Mouse (Mus musculus): ENCODE measurements around the gene Snurf.

Gene Snurf

DNA sequence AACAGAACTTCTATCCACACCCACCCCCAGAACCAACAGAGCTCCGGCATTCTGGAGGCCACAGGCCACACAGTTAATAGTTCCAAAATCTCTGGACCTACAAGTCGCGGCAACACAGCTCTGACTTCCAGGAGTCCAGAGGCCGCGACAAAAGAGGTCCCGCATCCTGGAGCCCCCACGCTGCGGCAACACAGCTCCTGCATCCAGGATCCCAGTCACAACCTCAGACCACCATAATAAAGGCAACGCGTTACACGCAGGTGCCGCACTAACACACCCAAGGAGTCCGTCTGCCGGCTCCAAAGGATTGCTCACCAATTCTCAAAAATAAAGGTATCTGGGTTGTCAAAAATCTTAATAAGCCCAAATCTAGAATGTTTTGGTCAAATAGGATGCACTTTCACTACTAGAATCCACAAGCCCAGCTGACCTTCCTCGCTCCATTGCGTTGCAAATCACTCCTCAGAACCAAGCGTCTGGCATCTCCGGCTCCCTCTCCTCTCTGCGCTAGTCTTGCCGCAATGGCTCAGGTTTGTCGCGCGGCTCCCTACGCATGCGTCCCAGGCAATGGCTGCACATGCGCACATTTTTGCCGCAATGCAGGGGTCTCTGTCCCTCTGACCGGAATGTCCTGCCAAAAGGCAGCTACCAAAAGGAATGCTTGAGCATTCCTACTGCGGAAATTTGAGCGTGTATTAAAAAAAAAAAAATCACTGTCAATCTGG lies at the start of gene Snurf, which contains the start of gene Gm38393:
Gene Snurf, minus strand, starts transcription at position 444 of the 725 bp plus-strand sequence.
Gene Gm38393, minus strand, starts transcription at position 459 of the 725 bp plus-strand sequence.
- no peak for DNase-seq (ENCODE audit: extremely low read depth, low read depth)

DNA sequence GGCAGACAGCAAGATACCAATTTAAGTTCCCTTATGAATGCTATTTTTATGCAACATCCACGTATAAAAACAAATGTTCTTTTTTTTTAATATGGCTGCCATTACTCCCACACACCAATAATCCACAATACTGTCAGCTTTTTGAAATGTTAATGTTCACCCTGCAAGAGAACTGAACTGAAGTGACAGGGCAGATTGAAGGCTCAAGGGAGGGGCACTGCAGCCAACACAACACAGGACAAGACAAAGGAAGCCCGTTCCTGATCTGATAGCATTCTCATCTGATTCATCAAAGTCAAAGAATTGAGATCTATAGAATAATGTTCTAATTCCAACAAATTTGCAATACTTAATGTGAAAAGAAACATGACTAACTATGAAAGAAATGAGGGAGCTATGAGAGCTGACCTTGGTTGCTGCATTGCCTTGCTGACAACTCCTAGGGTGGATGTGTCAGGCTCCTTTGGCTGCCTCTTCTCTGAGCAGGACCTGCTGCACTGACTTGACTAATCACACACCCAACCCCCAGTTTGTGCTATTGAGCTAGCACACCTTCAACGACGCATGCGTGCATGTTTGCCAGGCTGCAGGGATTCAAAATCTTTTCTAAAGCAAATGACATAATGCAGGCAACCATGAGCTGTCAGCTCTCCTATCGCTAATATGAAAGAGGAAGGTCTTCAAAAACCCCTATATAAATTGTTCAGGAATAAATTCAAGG lies 42.8 kb upstream of the Snurf start:
- DNase-seq (ENCODE audit: extremely low read depth, low read depth): no peak

DNA sequence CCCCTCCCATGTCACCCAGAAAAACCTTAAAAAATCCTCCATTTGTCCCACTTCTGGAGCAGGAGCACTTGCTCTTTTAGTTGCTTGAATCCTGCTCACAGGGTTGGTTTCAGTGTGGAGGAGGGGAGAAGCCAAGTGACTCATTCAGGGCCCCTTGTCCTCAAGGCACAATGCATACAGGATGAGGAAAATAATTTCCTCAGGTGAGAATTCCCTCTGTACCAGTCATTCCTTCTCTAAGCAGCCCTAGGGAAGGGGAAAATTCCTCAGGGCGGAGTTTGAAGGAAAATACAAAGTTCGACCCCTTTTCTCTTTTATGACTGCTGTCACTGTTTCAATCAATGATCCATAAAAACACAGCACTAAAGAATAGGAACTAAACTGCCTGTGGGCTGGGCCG lies 8.3 kb upstream of the Snurf start:
- DNase-seq (ENCODE audit: extremely low read depth, low read depth): no peak

DNA sequence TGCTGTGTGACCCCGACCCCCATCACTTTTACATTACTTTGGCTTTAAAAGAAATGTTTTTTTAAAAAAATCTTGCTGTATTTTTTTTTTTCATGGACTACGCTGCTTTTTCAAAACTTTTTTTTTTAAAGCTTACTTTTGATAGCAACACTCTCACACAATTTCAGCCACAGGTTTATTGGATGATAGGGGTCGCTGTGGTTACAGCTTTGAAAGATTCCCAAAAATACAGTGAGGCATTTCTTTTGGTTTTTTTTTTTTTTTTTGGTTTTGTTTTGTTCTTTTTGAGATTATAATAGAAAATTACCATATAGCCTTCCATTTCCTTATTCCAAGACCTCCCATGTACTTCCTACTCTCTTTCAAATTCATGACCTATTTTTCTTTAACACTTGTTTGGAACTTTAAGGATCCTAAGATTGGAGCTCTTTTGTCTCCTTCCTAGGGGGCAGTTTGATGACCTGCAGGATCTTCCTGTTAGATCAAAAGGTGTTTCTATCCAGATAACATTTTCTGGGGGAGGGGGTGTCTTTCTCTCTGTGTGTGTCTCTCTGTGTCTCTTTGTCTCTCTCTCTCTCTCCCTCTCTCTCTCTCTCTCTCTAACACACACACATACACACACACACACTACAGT lies 3.0 kb upstream of the Snurf start:
- DNase-seq (ENCODE audit: extremely low read depth, low read depth): no peak

DNA sequence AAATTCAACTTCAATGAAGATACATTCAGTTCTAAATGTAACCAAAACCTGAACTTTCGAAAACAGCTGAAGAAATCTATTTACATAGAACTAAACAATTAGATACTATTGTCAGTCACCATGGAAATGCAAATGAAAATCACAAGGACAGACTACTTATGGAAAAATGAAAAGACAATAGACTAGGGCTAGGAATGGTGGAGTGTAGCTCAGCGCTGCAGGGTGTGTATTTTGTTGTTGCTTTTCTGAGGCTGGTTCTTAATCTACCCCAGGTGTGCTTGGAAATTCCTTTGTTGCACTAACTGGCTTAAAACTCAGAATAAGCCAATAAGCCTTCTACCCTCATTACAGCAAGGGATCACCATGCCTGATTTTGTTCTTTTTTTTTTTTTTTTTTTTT lies 1.4 kb upstream of the Snurf start:
- no peak for DNase-seq (ENCODE audit: extremely low read depth, low read depth)

DNA sequence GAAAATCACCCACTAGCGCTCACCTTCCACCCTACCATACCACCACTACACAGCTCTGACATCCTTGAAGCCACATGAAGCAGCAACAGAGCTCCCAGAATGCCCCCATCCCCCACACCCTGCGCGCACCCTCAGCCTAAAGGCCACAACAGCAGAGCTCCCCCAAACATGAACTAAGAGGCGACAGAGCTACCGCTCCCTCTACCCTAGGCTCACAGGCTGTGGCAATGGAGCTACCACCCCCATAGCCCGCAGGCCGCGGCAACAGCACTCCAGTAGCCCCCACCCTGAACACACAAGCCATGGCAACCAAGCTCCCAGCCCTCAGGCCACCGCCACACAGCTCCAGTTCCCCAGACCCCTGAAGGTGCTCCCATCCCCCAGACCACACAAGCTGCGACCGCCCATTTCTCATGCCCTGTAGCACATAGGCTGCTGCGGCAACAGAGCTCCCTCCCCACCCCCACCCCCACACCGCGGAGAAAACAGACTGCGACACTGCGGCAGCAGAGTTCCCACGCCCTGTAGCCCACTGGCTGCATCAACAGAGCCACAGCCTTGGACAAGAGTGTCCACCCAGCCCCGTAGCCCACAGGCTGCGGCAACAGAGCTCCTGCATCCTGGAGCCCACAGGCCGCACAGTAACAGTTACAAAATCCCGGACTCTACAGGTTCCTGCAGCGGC lies 786 bp downstream of the Snurf start:
- DNase-seq (ENCODE audit: extremely low read depth, low read depth): no peak

DNA sequence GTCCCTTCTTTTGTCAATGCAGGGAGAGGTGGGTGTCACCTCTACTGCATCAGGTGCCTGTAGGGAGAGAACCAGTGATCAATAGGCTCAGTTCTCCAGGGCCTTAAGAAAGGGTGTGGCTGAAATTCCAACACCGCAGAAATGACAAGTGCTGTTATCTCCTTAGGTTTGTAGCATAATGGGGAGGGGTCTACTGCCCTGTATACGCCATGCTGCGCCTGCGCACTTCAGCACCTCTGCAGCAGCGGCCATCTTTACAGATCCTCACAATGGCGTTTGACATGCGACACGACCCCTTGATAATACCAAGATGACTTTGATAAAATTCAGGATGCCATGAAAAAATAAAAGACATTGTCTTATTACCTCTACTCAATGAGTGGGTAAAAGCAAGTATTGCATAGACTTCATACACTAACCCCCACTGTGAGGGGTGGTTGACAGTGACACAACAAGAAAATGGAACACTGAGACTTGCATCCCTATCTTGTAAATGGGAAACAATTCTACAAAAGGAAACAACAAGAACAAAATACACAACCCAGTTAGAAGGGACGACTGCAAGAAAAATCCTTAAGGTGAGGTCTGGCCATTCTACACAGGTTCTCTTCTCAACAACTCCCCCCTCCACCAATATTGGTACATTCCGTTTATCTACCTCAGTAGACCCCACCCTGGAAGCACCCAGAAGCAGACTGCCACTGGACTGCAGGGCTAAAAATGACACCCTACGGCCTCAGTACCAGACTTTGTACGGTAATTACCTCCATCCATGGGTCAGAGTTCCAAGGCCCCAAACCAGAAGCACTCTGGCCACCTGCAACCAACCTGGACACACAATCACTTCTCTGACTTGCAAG lies 1.6 kb downstream of the Snurf start:
- DNase-seq (ENCODE audit: extremely low read depth, low read depth): no peak

DNA sequence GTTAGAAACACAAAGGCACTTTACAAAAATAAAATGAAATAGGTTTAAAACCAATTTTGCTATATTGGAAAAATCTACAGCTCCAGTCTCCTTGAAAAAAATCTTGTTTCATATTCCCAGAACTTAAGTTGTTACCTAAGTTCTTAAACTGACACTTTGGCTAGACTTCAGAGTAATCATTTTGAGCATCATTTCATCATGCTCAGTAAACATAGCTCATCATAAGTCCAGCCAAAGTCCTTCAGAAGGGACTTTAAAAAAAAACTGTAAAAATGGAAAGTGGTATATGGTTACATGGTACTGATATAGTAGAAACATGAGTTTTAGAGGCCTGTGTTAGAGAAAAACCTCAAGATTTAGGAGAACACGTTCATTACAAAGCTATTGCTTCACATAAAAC lies 26.2 kb downstream of the Snurf start:
- DNase-seq (ENCODE audit: extremely low read depth, low read depth): no peak
